Mouse (Mus musculus): ENCODE data around the gene Cttnbp2nl. TPM values are rescaled to one million over a fixed set of nuclear protein-coding genes. Genes with fewer than 3 reads are reported as not detected.

The Cttnbp2nl gene
- polyA plus RNA-seq, 1 experiment from 2014 or later = 35.0 TPM

DNA sequence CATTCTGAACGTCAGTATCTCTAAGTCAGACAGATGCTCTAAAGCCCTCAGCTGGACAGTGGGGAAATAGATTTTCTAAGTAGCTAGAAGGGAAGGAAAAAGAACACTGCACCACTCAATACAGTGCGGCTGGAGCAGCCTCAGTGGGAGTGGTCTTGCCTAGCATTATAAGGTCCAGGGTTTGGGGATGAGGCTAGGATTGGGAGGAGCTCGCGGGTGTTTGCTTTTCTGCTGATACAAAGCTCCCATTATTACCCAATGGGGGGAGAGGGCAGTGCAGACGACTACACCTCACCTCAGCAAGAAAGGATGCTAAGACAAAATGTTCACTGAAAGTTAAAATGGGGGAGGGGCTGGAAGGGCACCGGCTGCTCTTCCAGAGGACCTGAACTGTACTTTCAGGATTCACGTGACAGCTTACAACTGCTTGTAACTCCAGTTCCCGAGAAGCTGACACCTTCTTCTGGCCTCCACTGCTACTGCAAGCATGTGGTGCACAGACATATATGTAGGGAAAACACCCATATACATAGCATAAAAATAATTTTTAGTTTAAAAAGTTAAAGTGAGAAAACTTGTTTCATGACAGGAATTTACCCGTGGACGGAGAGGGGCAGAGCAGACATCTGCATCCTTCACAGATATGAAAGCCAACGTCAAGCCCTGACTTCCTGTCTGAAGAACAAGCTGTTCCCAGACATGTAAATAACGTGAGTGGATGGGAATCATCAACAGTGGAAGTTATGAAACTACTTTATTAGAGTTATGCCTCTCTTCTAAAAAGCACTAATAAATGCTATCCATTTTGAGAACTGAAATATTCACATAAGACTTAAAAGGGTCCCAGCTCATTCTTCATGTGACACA, 32.9 kb downstream of the Cttnbp2nl start:
- H3K36me3 ChIP-seq = peaks cover 21% of the 10 kb centered on the region
- peaks cover 6% of the 10 kb centered on the region; the same call in 1 of the 2 replicates for H3K4me1 ChIP-seq
- no peak overlapping the region for H3K4me3 ChIP-seq
- H3K27ac ChIP-seq (replicated peaks) = no peak overlapping the region
- 67% methylated on average over 12 of the region's 12 CpGs for WGBS
- H3K27me3 ChIP-seq (ENCODE audit: low read depth, poor library complexity, severe bottlenecking) = no peaks in the 10 kb centered on the region
- no peak for DNase-seq (ENCODE audit: low spot score)
- H3K9me3 ChIP-seq (replicated peaks) = no peaks in the 10 kb centered on the region

DNA sequence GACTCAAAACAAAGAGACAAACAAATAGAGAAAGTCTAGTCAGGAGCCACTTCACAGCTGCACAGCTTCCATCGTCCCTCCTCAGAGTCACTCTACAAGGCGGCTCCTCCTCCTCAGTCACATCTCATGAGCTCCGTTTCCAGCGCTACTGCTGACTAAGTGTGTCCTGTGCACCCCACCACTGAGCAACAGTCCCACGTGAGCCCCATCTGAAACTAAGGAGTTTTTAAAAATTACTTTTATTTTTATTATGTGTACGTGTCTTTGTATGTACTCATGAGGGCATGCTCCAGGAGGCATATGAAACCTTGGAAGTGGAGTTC, 34.2 kb downstream of the Cttnbp2nl start:
- 92% methylated on average over 6 of the region's 6 CpGs for WGBS
- no peak overlapping the region for H3K4me3 ChIP-seq
- peaks cover 6% of the 10 kb centered on the region; the same call in 1 of the 2 replicates for H3K4me1 ChIP-seq
- H3K27me3 ChIP-seq (ENCODE audit: low read depth, poor library complexity, severe bottlenecking) = no peaks in the 10 kb centered on the region
- no peak for DNase-seq (ENCODE audit: low spot score)
- H3K9me3 ChIP-seq (replicated peaks) = no peaks in the 10 kb centered on the region
- peaks cover 24% of the 10 kb centered on the region for H3K36me3 ChIP-seq
- no peak overlapping the region for H3K27ac ChIP-seq (replicated peaks)

GRCm38 (mm10) chr3:105018085-105018782, 34.7 kb downstream of the Cttnbp2nl start:
- H3K27me3 ChIP-seq (ENCODE audit: low read depth, poor library complexity, severe bottlenecking) = no peaks in the 10 kb centered on the region
- 91% methylated on average over 10 of the region's 10 CpGs for WGBS
- H3K9me3 ChIP-seq (replicated peaks) = no peaks in the 10 kb centered on the region
- peaks cover 6% of the 10 kb centered on the region; the same call in 1 of the 2 replicates for H3K4me1 ChIP-seq
- DNase-seq (ENCODE audit: low spot score) = no peak
- H3K27ac ChIP-seq (replicated peaks) = no peak overlapping the region
- peaks cover 24% of the 10 kb centered on the region for H3K36me3 ChIP-seq
- no peak overlapping the region for H3K4me3 ChIP-seq

GRCm38 (mm10) chr3:105017314-105017713, 35.6 kb downstream of the Cttnbp2nl start:
- peaks cover 22% of the 10 kb centered on the region for H3K36me3 ChIP-seq
- peaks cover 6% of the 10 kb centered on the region; the same call in 1 of the 2 replicates for H3K4me1 ChIP-seq
- no peak overlapping the region for H3K4me3 ChIP-seq
- DNase-seq (ENCODE audit: low spot score) = no peak
- WGBS = 90% methylated on average over 8 of the region's 8 CpGs
- no peaks in the 10 kb centered on the region for H3K9me3 ChIP-seq (replicated peaks)
- no peak overlapping the region for H3K27ac ChIP-seq (replicated peaks)
- no peaks in the 10 kb centered on the region for H3K27me3 ChIP-seq (ENCODE audit: low read depth, poor library complexity, severe bottlenecking)

- Histone ChIP-seq H3K9me3 (replicated peaks) (no peaks in the 10 kb centered on the region), H3K4me1 (peaks cover 6% of the 10 kb centered on the region; the same call in 1 of the 2 replicates), H3K36me3 (peaks cover 32% of the 10 kb centered on the region), H3K27ac (replicated peaks) (no peak overlapping the region), H3K27me3 (ENCODE audit: low read depth, poor library complexity, severe bottlenecking) (no peaks in the 10 kb centered on the region), H3K4me3 (no peak overlapping the region)
- 88% methylated on average over 7 of the region's 7 CpGs for WGBS
- no peak for DNase-seq (ENCODE audit: low spot score)
Observed at GRCm38 (mm10) chr3:105016204-105016603, 36.7 kb downstream of the Cttnbp2nl start.

DNA sequence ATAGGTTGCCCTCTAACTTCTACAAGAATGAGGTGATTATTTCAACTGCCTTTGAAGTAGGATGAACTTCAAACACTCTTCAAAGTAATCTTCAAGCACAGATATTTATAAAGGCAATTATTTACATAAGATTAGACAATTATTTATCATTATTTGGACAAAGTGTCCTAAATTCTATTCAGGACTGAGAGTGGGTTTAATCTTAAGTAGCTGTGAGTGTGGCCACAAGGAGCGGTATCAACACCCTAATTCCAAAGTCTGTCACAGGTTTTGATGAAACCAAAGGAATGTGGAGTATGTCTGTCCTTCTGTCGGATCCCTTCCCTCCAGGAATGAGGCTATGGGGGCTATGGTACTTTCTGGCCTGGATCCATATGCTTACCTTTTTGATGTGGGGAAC, 38.0 kb downstream of the Cttnbp2nl start:
- no peaks in the 10 kb centered on the region; the same call in 1 of the 2 replicates for H3K27me3 ChIP-seq (ENCODE audit: low read depth, poor library complexity, severe bottlenecking)
- H3K4me1 ChIP-seq = peaks cover 3% of the 10 kb centered on the region; the same call in 1 of the 2 replicates
- 87% methylated on average over 2 of the region's 2 CpGs for WGBS
- H3K27ac ChIP-seq (replicated peaks) = no peak overlapping the region
- H3K36me3 ChIP-seq = peaks cover 45% of the 10 kb centered on the region
- no peak overlapping the region for H3K4me3 ChIP-seq
- DNase-seq (ENCODE audit: low spot score) = no peak
- H3K9me3 ChIP-seq (replicated peaks) = no peaks in the 10 kb centered on the region

GRCm38 (mm10) chr3:105012696-105013313, 40.1 kb downstream of the Cttnbp2nl start:
- H3K27ac ChIP-seq (replicated peaks) = no peak overlapping the region
- H3K9me3 ChIP-seq (replicated peaks) = no peaks in the 10 kb centered on the region
- H3K4me3 ChIP-seq = no peak overlapping the region
- WGBS = 91% methylated on average over 7 of the region's 7 CpGs
- H3K27me3 ChIP-seq (ENCODE audit: low read depth, poor library complexity, severe bottlenecking) = peaks cover 15% of the 10 kb centered on the region; the same call in 1 of the 2 replicates
- no peaks in the 10 kb centered on the region for H3K4me1 ChIP-seq
- peaks cover 60% of the 10 kb centered on the region for H3K36me3 ChIP-seq
- no peak for DNase-seq (ENCODE audit: low spot score)

GRCm38 (mm10) chr3:105011883-105012282, 41.1 kb downstream of the Cttnbp2nl start:
- Histone ChIP-seq H3K27ac (replicated peaks) (no peak overlapping the region), H3K36me3 (peaks cover 69% of the 10 kb centered on the region)
- 90% methylated on average over 5 of the region's 5 CpGs for WGBS

DNA sequence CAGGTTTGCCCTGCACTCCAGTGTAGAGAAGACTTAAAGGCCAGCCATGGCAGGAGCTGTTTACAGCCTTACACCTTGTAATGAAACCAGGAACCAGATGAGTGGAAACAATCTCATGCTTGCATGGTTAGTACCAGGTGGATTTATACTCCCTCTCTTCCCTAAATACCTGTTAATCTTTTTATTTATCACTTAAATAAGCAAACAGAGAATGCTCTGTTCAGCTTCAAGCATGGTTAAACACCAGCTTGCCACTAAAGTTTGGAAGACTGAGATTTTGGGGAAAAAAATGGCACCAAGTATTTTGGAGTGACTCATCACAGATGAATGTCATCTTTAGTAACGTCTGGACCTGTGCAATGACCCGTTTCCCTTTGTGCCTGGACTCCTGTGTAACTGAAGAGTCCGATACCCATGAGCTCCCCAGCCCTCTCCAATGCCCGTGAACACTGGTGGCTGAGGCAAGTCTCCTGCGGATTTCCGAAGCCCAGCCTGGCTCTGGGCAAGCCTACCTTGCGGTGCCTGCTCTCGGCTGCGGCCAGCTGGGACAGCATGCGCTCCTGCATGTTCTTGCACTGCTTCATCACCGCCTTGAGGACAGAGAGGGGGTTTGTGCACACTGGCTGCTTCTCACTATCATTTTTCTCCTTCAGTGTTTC, 42.1 kb downstream of the Cttnbp2nl start:
- Histone ChIP-seq H3K4me1 (no peaks in the 10 kb centered on the region), H3K27me3 (ENCODE audit: low read depth, poor library complexity, severe bottlenecking) (peaks cover 35% of the 10 kb centered on the region), H3K27ac (replicated peaks) (no peak overlapping the region), H3K36me3 (peaks cover 70% of the 10 kb centered on the region), H3K9me3 (replicated peaks) (no peaks in the 10 kb centered on the region), H3K4me3 (no peak overlapping the region)
- DNase-seq (ENCODE audit: low spot score) = no peak
- 92% methylated on average over 11 of the region's 11 CpGs for WGBS

More at GRCm38 (mm10) chr3:105011883-105012282, 41.1 kb downstream of the Cttnbp2nl start:
- peaks cover 25% of the 10 kb centered on the region; the same call in 1 of the 2 replicates for H3K27me3 ChIP-seq (ENCODE audit: low read depth, poor library complexity, severe bottlenecking)
- DNase-seq (ENCODE audit: low spot score) = no peak
- no peaks in the 10 kb centered on the region for H3K4me1 ChIP-seq
- no peak overlapping the region for H3K4me3 ChIP-seq
- no peaks in the 10 kb centered on the region for H3K9me3 ChIP-seq (replicated peaks)

DNA sequence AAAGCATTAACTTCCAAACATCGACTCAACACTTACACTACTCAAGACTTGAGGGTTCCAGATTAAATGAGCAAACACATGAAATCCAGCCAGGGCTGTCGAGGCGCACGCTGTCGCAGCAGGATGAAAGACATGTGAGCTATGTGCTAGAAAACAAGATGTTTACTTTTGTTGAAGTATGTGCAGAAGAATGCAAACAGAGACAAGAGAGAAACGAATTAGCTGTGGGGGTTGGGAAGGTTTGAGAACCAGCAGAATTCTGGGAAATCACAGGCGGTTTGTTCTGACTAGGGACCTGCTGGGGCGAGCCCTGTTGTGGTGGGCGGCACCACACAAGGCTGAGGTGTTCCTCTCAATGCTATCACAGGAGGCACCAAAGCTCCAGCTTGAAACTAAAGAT, 44.9 kb downstream of the Cttnbp2nl start:
- H3K27ac ChIP-seq (replicated peaks) = no peak overlapping the region
- no peak overlapping the region for H3K4me3 ChIP-seq
- H3K27me3 ChIP-seq (ENCODE audit: low read depth, poor library complexity, severe bottlenecking) = peaks cover 54% of the 10 kb centered on the region
- DNase-seq (ENCODE audit: low spot score) = no peak
- peaks cover 93% of the 10 kb centered on the region for H3K36me3 ChIP-seq
- WGBS = 89% methylated on average over 9 of the region's 9 CpGs
- peaks cover 25% of the 10 kb centered on the region for H3K4me1 ChIP-seq
- no peaks in the 10 kb centered on the region for H3K9me3 ChIP-seq (replicated peaks)

DNA sequence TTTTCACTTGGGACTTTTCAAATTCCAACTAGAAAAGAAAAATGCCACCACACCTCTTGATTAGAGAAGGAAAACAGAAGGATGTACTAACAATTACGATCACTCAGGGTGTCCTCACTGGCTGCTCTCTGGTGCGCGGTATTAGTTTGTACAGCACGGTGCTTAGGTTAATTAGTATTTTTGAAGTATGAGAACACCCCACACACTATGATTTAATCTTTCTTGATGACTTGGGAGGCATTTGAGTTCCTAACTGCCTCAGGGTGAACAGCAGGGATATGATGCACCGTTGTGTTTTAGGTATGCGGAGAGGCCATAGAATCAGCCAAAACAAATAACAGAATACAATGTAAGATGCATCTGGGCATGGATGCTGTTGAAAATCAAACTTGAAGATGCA, 46.8 kb downstream of the Cttnbp2nl start:
- DNase-seq (ENCODE audit: low spot score) = no peak
- Histone ChIP-seq H3K4me1 (peaks cover 34% of the 10 kb centered on the region), H3K27ac (replicated peaks) (no peak overlapping the region), H3K4me3 (no peak overlapping the region), H3K36me3 (peaks cover 94% of the 10 kb centered on the region), H3K9me3 (replicated peaks) (no peaks in the 10 kb centered on the region), H3K27me3 (ENCODE audit: low read depth, poor library complexity, severe bottlenecking) (peaks cover 74% of the 10 kb centered on the region)
- 94% methylated on average over 6 of the region's 6 CpGs for WGBS

GRCm38 (mm10) chr3:105005561-105006065, 47.3 kb downstream of the Cttnbp2nl start:
- Histone ChIP-seq H3K4me1 (peaks cover 36% of the 10 kb centered on the region), H3K27ac (replicated peaks) (no peak overlapping the region), H3K36me3 (peaks cover 92% of the 10 kb centered on the region), H3K9me3 (replicated peaks) (no peaks in the 10 kb centered on the region), H3K27me3 (ENCODE audit: low read depth, poor library complexity, severe bottlenecking) (peaks cover 79% of the 10 kb centered on the region), H3K4me3 (no peak overlapping the region)
- DNase-seq (ENCODE audit: low spot score) = no peak
- WGBS = 91% methylated on average over 20 of the region's 20 CpGs
